Mouse (Mus musculus) cerebellum, postnatal 4 days (tissue): ENCODE results near the gene Aup1.

Source experiments
- DNase-seq, 2 experiments: peaks; one replicate each; pipeline ENCODE4 v3.0.0; 2022; ENCODE audit warnings: low spot score in 2 of 2, mixed read lengths in 1 of 2

The Aup1 gene

DNA sequence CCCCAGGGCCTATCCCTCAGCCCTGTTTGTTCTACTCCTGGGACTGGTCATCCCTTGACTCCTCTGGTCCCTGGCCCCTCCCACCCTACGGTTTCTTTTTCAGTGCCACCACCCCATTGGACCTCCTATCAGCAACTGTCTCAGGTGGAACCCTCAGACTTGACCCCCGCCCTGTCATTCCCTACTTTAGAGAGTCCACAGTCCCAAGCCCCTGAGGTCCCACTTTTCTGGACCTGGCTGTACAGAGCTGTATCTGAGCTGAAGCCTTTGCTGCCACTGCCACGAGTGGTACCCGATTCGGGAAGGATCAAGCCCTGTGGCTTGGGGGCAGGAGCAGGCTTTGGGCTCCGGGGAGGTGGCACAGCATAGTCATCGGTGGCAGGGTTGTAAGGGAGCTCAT is 23.2 kb upstream of the Aup1 start:
- DNase-seq: no peak

DNA sequence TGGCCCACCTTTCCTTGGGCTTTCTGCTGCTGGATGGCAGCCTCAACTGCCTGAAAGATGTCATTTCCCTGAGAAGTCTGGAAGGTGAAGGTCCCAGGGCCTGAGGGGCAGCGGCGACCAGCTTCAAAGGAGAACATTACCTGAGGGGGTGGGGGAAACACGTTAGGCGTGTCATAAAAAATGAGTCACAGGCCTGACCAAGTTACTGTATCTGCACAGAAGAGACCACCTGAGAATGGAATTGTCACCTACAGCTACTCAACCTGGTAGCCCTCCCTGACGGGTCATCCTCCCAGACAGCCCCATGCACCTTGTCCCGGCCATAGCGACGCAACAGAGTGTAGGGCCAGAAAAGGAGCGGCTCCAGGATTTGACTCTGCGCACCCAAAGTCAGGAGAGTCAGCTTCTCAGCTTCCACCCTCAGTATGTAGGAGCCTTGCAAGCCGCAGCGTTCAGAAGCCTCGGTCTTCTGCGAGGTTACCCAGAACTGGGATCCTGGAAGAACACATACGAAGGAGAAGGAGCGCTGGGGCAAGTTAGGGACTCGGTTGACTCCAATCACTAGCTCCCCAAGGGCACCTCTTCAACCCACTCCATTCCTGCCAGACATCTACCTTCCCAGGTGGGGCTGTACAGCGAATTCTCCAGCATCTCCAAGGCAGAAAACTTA is 22.3 kb upstream of the Aup1 start:
- no peak for DNase-seq

DNA sequence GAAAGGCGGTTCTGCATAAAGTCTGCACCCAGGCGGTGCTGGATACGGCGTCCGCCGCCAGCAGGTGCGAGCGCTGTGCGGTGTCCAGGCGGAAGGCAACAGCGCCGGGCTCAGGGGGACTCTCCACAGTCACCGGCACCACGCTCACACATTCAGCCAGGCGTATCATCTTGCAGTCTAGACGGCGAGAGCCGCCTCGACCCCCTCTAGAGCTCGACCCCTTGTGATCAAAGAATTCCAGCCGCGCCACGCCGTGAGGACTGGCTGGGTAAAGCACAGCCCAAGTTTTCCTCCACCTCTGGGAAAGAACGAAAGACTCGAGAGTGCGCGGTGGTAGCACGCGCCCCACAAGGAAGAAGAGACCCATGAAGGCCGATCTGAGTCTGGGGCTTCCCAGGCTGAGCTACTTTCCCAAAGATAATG is 21.5 kb upstream of the Aup1 start:
- DNase-seq: no peak

DNA sequence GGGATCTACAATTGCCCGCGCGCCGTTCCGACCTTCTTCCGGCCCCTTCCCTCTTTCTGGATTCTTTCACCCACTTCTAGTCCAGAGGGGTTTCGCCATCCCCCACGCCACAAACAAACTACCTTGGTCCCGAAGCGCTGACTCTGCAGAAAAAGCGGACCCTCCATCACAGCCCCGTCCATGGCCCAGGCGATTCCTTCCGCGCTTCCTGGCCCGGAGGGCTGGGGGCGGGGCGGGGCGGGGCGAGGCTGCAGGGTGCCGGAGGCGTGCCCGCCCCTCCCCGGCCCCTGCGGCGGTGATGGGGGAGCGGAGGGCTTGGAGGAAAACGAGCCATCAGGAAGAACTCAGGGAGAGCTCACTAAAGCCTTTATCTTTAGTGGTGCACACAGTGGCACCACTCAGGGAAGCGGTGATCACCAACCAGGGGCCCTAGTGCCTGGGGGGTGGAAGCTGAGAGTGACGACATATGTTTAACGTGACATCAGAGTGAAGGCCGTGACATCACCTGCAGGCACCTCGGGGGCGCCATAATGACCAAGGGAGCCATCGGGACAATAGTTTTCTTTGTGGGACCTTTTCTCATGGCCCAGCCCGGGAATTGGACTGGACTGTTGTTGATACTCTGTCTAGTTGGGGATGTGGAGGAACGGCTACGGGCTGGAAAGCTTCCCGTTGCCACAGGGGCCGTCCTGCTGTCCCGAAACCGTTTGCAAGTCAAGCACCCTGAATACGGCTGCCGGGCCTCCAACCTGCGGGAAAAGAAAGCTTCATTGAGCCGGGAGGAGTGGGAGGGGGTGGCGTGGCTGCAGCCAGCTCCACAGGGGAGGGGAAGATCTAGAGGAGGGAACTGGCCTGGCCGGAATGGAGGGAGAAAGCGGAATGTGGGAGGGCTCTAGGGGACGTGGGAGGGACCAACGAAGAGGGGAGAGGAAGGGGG is 20.8 kb upstream of the Aup1 start, which contains the start of the genes Dok1 and Loxl3:
Gene Dok1 (minus strand): TSS at position 223 of the 937 bp plus-strand sequence.
Gene Loxl3 (plus strand): TSS at position 925 of the 937 bp plus-strand sequence.
- DNase-seq: peak in 1 of 2 experiments; percentile 26

DNA sequence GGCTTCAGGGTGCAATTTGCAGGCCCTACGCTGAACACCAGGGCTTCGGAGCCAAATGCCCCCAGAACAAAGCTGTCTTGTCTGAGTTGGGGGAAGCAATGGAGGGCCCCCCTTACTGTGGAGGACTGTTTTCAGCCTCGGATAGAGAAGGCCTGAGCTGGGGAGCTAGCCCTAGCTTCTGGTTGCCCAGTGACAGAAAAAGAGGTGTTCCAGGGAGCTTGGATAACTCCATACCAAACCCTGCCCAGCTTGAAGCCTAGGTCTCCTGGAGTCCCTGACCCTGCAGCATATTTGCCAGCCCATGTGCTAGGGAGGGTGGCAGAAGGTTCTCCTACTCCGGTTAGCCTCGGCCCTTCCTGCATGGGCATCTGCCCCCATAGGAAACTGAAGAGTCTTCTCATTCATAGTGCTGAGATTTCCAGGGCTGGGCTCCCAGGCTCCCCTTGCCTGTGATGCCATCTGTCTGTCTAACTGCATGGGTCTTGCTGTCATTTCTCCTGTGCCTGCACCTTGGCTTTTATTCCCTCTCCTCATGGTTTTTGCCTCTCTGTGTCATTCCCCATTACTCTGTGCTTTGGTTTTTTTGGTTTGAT is 19.8 kb upstream of the Aup1 start:
- DNase-seq: no peak

DNA sequence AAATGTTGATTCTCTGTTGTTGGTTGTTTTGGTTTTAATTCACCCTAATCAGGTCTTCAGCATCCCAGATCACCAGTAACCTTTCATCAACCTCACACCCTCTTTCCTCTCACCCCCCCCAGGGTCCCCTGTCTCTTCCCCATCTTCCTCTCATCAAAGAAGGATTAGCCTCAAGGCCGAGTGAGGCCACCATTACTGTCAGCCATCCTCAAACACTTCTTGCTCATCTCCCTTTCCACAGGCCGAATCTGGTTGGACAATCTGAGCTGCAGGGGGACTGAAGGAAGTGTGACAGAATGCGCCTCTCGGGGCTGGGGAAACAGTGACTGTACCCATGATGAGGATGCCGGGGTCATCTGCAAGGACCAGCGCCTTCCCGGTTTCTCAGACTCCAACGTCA is 17.1 kb upstream of the Aup1 start:
- no peak for DNase-seq

DNA sequence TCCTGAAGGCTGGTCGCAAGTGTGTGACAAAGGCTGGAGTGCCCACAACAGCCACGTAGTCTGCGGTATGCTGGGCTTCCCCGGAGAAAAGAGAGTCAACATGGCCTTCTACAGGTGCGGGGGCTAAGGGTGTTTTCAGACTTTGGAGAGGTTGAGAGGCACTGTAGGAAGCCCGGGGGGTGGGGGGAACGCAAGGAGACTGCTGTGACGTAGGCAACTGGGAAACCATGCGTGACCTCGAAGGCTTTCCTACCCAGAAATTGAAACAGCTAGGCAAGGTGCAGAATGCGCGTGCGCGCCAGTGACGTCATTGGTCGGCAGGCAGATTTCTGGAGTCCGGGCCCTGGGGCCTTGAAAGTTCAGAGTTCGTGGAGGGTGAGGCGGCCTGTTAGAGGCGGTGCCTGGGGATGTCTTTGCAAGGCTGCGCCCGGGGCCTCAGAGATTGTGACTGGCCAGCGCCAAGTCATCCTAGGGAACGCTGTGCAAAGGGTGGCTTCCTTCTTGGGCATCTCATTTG is 15.8 kb upstream of the Aup1 start:
- DNase-seq: peak; percentile 81 to 85

DNA sequence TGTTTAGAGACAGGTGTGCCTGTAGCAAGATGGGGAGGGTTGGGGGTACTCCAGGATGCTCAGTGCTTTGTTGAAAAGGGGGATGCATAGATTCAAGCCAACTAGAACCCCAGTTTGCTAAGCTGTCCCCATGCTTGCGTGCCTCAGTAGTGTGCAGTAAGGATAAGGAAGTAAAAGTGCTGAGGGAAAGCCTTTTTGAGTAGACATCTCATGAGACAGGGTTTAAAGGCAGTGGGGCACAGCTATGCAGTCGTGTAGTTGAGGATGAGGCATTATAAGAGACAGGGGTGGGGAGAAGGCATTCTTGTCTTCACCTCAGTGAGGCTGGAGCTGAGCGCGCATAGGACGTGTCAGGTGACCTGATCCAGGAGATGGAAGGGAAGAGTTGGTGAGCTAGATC is 13.7 kb upstream of the Aup1 start:
- no peak for DNase-seq

DNA sequence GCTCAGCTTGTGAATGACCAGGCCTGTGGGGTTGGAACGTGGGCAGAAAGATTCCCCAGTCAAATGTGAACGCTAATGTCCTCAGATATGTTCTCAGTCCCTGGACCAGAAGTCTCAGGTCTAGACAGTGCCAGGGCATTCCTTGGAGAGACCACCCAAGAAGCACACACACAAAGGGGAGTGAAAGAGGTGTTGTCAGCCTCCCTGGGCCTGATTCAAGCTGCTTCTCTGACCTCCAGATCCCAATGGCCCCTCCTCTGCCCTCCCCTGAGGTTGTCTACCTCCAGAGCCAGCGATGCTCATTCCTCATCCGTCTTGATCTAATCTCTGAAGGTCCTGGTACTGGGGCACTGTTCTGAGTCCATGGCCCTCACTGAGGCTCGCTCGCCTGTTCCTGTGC is 10.8 kb upstream of the Aup1 start:
- DNase-seq: no peak

DNA sequence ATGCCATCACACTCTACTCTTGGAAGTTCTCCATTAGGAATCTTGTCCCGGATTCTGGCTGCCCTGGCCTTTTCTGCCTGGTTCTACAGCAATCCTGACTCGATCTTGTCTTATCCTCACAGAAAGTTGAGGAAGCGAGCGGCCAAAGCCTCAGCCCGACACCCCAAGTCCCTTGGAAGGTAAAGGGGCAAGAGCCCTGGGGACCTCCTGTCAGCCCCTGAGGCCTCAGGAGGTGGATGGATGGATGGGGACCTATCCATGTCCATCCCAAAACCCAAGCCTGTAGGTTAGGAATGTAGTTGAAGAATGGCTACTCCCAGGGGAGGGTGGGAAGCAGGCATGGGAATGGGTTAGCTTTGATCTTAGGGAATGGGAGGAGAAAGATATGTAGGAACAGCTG is 10.3 kb upstream of the Aup1 start:
- DNase-seq: no peak

DNA sequence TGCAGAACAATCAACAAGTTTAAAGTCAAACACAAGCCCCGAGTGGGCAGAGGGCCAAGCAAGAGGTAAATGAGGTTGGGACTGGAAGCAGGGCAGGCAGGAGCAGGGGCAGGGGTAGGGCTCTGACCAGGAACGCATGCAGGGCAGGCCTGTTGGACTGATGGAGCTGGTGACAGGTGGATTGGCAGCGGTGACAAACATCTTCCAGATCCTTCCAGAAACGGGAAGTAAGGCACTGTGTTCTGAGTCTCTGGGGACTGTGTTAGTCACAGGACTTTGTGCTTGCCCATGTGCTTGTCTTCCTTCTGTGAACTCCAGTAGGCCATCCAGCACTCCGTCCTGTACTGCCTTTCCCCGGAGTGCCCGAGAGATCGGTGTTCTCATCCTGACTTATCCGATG is 9.6 kb upstream of the Aup1 start:
- DNase-seq: no peak

DNA sequence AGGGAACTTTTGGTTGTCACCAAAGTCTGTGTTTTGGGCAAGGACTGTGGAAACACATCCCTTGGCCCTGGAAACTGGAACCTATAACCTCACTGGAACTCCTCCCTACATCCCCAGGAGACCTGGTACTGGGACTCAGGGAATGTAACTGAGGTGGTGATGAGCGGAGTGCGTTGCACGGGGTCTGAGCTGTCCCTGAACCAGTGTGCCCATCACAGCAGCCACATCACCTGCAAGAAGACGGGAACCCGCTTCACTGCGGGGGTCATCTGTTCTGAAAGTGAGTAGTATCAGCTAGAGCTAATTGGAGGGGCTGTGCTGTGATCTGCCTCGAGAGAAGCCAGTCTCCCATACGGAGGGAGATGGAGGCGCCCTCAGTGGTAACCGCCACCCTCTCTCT is 5.0 kb upstream of the Aup1 start:
- DNase-seq: no peak

DNA sequence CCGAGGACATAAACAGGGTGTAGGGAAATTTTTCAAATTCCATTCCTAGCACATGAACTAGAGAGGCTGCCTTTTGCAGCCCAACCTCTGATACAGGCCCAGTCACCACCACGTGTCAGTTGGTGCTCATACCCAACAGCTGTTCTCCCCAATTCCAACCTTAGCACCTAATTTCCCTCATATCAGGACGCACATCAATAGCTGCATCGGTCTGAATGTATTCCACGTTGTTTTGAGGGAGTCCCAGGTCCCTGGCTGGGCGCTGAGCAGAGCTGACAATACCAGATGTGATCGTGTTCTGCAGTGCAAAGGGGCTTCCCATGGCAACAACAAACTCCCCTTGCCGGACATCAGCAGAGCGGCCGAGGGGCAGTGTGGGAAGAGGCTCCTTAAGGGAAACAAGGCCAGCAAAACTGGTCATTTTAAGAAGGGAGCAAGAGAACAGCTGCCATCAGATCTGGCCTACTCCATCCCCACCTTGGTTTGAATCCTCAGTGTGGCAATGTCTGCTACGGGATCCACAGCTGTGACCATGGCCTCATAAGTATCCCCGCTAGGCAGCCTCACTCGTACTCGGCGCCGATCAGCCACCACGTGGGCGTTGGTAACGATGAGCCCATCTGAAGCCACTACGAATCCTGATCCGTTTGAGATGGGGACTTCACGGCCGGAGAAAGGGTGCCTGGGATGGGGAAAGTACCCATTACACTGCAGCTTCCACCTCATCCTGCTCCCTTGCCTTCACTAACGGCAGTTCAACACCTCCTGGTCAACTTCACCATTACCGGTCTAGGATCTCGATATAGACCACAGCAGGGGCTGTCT is 973 bp upstream of the Aup1 start:
- DNase-seq: peak in 1 of 2 experiments; percentile 33

DNA sequence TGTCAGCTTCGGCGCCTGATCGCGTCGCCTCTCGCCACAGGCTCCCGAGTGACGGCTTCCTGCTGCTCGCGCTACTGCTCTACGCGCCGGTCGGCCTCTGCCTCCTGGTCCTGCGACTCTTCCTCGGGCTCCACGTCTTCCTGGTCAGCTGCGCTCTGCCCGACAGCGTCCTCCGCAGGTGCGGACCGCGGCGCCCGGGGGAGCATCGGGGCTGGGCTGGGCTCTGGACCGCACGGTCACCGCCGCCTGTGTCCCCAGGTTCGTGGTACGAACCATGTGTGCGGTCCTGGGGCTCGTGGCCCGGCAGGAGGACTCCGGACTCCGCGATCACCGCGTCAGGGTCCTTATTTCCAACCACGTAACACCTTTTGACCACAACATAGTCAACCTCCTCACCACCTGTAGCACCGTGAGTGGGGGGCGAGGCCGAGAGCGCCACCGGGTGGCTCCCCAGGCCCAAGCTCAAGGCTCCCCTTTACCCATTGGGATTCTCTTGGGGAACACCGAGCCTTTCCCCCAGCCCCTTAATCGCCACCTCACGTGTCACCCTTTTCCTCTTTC is 630 bp downstream of the Aup1 start, which contains the start of gene Htra2:
Gene Htra2 (minus strand): TSS at position 403 of the 561 bp plus-strand sequence.
- peak in 1 of 2 experiments; percentile 42 for DNase-seq

DNA sequence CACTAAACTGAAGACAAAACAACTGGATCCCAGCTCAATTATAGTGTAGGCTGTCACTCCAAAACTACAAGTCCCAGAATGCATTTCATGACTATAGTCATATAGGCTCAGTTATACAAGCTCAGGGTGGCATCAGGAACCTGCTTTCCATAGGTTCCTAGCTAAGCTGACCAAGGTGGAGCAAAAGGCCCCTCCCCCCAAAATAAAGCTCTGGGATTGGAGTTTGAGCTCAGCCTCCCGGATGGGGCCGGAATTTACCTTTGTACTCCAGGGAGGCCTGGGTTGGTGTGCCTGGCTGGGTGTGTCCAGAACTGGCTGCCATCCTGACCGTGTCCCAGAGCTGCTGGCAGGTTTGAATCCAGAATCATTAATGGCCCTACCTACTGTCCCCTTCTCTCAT is 3.5 kb downstream of the Aup1 start, which contains the start of gene Dqx1:
Gene Dqx1 (plus strand): TSS at position 55 of the 400 bp plus-strand sequence.
- DNase-seq: no peak

DNA sequence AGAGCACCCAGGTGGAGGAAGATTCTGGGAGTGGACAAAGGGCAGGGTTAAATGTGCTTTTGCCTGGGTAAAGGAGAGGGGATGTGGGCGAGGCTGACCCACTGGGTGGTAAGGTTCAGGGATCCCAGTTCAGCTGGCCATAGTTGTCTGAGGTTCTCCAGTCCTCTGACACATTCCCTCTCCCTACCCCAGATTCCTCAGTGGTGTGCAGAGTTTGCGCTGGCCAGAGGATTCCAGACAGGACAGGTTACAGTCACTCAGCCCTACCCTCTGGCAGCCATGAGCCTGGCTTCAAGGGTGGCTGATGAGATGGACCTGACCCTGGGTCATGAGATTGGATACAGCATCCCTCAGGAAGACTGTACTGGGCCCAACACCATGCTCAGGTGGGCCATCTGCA is 4.4 kb downstream of the Aup1 start:
- DNase-seq: no peak

DNA sequence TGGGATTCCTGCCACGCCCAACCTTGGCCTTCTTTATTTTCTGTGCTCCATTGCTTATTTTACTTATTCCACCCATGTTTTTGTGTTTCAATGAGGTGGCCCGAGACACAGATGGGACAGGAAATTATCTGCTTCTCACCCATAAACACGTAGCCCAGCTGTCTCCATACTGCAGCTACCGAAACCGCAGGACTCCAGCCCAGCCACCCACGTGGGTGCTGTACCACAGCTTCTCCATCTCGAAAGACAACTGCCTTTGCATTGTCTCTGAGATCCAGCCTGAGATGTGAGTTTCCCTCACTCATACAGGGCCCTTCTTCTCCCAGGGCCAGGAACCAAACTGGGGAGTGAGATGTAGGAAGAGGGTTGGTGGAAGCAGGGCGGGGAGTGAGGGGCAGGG is 11.7 kb downstream of the Aup1 start:
- DNase-seq: no peak

DNA sequence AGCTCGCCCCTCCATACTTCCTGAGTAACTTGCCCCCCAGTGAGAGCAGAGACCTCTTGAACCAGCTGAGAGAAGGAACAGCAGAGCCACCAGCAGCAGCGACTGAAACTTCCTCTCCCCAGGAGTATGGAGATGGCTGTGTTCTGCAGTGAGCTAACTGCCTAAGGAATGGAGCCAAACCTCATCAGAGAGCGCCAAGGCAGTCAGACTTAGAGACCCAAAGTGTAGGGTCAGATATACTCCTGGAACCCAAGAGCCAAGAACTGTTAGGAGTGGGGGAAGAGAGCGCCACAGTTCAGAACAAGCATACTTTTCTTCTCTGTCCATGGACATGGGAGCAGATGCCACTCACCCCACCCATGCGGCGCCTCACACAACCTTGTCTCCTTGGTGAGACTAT is 12.1 kb downstream of the Aup1 start:
- no peak for DNase-seq

DNA sequence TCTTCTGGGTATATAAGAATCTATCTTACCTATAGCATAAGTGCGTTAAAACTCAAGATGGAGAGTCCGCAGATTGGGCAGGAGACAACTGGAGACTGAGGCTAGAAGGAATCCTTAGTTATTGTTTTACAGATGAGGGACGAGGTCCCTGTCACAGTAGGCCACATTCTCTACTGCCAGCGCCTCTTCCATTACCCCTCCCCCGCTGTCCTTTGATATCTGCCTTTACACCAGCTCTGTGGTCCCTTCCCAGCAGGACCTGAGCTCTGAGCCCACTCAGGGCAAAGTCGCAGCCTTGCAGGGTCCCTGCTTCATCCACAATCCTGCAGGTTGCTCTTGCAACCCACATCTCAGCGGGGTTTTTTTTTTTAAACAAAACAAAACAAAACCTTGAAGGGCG is 13.9 kb downstream of the Aup1 start:
- no peak for DNase-seq

DNA sequence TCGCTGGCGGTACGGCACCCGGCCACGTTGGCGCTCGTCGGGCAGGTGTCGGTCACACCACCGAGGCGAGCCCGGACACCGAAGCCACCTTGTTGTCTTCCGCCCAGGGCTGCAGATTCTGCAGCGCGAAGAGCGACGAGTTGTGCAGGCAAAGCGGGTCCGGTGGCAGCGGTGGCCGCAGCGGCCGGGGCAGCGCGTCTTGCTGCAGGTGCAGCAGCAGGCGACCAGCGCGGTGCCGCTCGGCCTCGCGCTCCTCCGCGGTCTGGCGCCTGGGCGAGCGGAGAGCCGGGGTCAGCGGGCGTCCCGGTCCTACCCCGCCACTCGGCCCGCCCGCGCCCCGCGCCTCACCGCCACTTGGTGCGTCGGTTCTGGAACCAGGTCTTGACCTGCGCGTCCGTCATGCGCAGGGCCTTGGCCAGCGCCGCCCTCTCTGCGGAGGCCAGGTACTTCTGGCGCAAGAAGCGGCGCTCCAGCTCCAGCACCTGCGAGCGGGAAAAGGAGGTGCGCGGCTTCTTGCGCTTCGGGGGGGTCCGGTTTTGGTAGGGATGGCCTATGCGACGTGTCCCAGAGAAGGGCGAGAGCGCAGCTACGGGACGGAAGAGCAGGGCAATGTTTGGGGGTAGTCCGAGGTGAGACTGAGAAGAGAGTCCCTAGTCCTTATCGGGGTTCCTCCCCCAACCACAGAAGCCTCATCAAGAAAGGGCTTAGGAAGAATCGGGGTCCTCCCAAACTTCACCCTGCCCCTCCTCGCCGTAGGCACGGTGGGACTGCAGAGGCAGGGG is 14.6 kb downstream of the Aup1 start:
- no peak for DNase-seq
